Mouse (Mus musculus) heart, postnatal 0 days (tissue): ENCODE measurements at regions not wholly inside any gene's neighbourhood (a gene's known extent, or its start where the extent isn't known, plus 50 kb on each side); places are given as distances from the start of the nearest gene placed in this dataset.

Experiments
- ATAC-seq: fragments of 200-750 bp; cut with Nextera tagmentation; 2 replicates; pipeline ENCODE4 v1.8.0; 2017; ENCODE audit warnings: low read depth, moderate number of reproducible peaks, moderate library complexity; ENCODE audit not compliant: insufficient read depth
- DNase-seq: peaks from one replicate; pipeline ENCODE4 v3.0.0-alpha.2; 2016; ENCODE audit warnings: low spot score
- H3K27ac ChIP-seq: fragments of 300-500 bp; sonication (generic); 2 replicates; pipeline ENCODE4 v1.5.1; 2014; ENCODE audit warnings: low read depth, mild to moderate bottlenecking
- H3K27me3 ChIP-seq: fragments of 300-500 bp; sonication (generic); 2 replicates; pipeline ENCODE4 v1.6.1; 2014; ENCODE audit warnings: low read length, mixed read lengths; ENCODE audit not compliant: control insufficient read depth, insufficient read depth
- H3K36me3 ChIP-seq: fragments of 300-500 bp; sonication (generic); replicated peaks from 2 replicates; pipeline ENCODE4 v1.6.1; 2014; ENCODE audit warnings: low read length, mixed read lengths; ENCODE audit not compliant: control insufficient read depth, insufficient read depth
- H3K4me1 ChIP-seq: fragments of 300-500 bp; sonication (generic); 2 replicates; pipeline ENCODE4 v1.6.1; 2014; ENCODE audit warnings: antibody characterized with exemption; ENCODE audit not compliant: control insufficient read depth, insufficient read depth
- H3K4me2 ChIP-seq: fragments of 300-500 bp; sonication (generic); 2 replicates; pipeline ENCODE4 v1.6.1; 2014; ENCODE audit warnings: low read depth, mild to moderate bottlenecking, low read length, moderate library complexity
- H3K4me3 ChIP-seq: fragments of 300-500 bp; sonication (generic); 2 replicates; pipeline ENCODE4 v1.5.1; 2014; ENCODE audit warnings: low read depth, low read length
- H3K9ac ChIP-seq: fragments of 300-500 bp; sonication (generic); replicated peaks from 2 replicates; pipeline ENCODE4 v1.6.1; 2014; ENCODE audit warnings: low read depth, low read length, mixed read lengths
- H3K9me3 ChIP-seq: fragments of 300-500 bp; sonication (generic); replicated peaks from 2 replicates; pipeline ENCODE4 v1.6.1; 2016; ENCODE audit warnings: low read length; ENCODE audit not compliant: control insufficient read depth
- CTCF ChIP-seq: IDR thresholded peaks from 2 replicates; pipeline ENCODE4 v1.5.1; 2016; ENCODE audit warnings: antibody characterized with exemption, control low read depth, low read depth
- EP300 ChIP-seq: IDR thresholded peaks from 2 replicates; pipeline ENCODE4 v1.6.1; 2016; ENCODE audit warnings: antibody characterized with exemption, low read depth
- WGBS: fragments of 180-500 bp; shearing (Covaris S2); extraction: QIAGEN DNeasy Blood & Tissue Kit; methylation state at CpG from one replicate; pipeline ENCODE4 v1.1.7; 2014; 5-methylcytosine and 5-hydroxymethylcytosine counted together

DNA sequence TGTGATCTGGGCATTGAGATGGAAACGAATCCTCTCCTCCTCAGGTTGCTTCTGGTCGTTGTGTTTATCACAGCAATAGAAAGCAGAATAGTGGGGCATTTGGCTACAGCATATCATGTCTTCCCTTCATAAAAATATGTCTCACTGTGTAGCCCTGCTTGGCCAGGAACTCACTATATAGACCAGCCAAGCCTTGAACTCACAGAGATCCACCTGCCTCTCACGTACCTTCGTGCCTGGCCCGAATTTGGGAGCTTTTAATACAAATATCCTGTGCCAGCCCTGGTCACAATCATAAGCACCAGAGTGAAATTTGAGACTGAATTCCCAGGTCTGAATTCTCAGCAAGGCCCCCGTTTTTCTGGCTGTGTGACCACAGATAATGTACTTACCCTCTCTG lies 87.7 kb upstream of the Pgrmc2 start:
- no peak for DNase-seq
- no peaks in the 10 kb centered on the region for H3K27me3 ChIP-seq

DNA sequence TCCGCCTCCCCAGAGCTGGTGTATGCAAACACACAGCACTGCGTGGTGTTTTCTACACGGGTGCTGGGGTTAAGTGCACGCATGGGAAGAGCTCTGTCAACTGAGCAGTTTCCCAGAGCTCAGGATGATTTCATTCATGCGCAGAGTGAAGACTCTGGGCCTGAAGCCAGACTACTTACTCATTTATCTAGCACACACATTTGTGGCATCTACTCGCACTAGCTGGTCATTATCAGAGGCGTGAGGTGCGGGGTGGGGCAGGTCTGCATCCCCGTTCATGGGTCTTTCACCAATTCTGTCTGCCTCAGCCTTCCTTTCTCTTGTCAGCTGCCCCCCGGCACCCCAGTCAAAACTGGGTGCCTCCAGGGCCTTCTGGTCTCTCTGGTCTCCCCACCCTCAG lies 86.6 kb upstream of the Pgrmc2 start:
- Histone ChIP-seq H3K27me3 (no peaks in the 10 kb centered on the region), H3K27ac (peak overlapping the region; percentile 56), H3K4me2 (no peak overlapping the region), H3K36me3 (no peaks in the 10 kb centered on the region), H3K4me3 (no peak overlapping the region), H3K9me3 (no peaks in the 10 kb centered on the region), H3K9ac (no peak overlapping the region), H3K4me1 (peaks cover 14% of the 10 kb centered on the region)
- ATAC-seq (peak; percentile 50), DNase-seq (peak; percentile 66)
- 27% methylated on average over 10 of the region's 10 CpGs for WGBS
- TF ChIP-seq CTCF: no peak
- TF ChIP-seq EP300: no peak

More for the DNA sequence above, 87.7 kb upstream of the Pgrmc2 start:
- ATAC-seq: no peak
- Histone ChIP-seq H3K36me3 (no peaks in the 10 kb centered on the region), H3K4me3 (no peak overlapping the region), H3K4me1 (peaks cover 14% of the 10 kb centered on the region), H3K27ac (no peak overlapping the region), H3K9ac (no peak overlapping the region), H3K9me3 (no peaks in the 10 kb centered on the region), H3K4me2 (no peak overlapping the region)
- WGBS: 66% methylated on average over 6 of the region's 6 CpGs
- TF ChIP-seq EP300 (no peak), CTCF (no peak)

DNA sequence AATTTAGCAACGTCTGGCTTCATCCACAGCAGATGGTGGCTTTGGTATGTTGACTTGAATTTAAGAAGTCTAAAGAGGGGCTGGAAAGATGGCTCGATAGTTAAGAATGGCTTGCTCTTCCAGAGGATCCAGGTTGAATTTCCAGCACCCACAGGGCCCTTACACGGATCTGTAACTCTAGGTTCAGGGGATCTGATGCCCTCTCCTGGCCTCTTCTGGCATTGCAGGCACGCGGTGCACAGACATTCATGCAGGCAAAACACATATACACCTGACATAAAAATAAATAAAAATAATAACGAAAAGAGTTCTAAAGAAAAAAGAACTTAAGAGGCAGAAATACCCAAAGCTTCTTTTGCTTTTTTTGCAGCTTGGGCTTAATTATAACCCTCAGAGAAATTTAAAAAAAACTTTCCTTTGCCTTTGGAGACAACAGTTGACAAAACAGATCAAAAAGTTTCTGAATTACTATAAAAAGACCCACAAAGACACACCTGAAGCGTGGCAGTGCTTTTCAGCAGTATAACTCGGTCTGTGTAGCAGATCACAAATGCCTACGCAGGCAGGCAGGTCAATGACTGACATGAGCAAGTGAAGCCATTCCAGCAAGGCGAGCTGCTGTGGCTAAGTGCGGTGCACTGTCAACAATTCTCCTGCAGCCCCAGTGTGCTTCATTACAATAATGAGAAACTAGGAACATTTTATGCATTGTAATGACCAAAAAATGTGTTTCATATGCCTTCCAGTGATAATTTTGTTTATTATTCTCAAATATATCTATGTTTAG lies 85.5 kb upstream of the Pgrmc2 start:
- 81% methylated on average over 11 of the region's 11 CpGs for WGBS

DNA sequence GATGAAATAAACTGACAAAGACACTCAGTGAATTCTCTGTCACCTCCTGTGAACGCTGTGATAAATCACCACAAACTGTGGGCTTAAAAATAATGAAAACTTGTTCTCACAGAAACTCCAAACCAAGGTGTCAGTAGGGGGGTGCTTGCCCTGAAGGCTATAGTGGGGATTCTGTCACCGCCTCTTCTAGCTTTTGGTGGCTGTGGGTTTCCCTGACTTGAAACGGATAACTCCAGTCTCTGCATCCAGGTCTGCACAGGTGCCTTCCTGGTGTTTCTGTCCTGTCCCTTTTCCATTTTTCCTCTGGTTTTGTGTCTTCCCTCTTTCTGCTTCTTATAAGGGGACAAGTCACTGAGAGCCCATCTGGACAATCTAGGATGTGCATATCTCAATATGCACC lies 84.6 kb upstream of the Pgrmc2 start:
- TF ChIP-seq CTCF (no peak), EP300 (no peak)
- Histone ChIP-seq H3K4me1 (peaks cover 8% of the 10 kb centered on the region), H3K9me3 (no peaks in the 10 kb centered on the region), H3K27ac (no peak overlapping the region), H3K36me3 (no peaks in the 10 kb centered on the region), H3K4me3 (no peak overlapping the region), H3K9ac (no peak overlapping the region), H3K27me3 (no peaks in the 10 kb centered on the region), H3K4me2 (no peak overlapping the region)
- 89% methylated on average over 3 of the region's 3 CpGs for WGBS
- no peak for ATAC-seq
- DNase-seq: no peak

More for the DNA sequence above, 85.5 kb upstream of the Pgrmc2 start:
- no peak for DNase-seq
- H3K4me1 ChIP-seq: peaks cover 10% of the 10 kb centered on the region
- no peak overlapping the region for H3K4me3 ChIP-seq
- H3K27me3 ChIP-seq: no peaks in the 10 kb centered on the region
- H3K4me2 ChIP-seq: no peak overlapping the region
- no peaks in the 10 kb centered on the region for H3K9me3 ChIP-seq
- no peaks in the 10 kb centered on the region for H3K36me3 ChIP-seq
- no peak overlapping the region for H3K9ac ChIP-seq
- H3K27ac ChIP-seq: no peak overlapping the region
- ATAC-seq: no peak
- peak; percentile 34 for TF ChIP-seq CTCF
- TF ChIP-seq EP300: no peak

DNA sequence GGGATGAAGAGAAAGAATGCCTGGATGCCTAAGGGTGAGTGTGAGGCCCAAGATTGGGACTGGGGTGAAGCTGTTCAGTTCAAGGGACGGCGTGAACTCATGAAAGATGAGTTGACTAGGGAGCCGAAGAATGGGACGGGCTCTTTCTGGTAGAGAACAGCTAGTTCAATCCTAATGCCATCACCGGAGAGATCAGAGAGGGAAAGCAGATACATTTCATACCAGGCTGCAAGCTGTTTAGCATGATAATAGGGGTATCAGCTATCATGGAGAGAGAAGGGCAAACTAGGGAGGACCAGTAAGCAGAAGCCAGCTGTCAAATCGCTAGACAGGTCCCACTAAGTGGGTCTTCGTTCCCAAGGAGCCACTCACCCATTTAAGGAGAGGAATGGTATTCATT lies 81.9 kb upstream of the Pgrmc2 start:
- H3K4me1 ChIP-seq: peaks cover 7% of the 10 kb centered on the region
- TF ChIP-seq EP300 (no peak), CTCF (no peak)
- ATAC-seq (no peak), DNase-seq (no peak)
- no peak overlapping the region for H3K9ac ChIP-seq
- H3K4me2 ChIP-seq: no peak overlapping the region
- H3K4me3 ChIP-seq: no peak overlapping the region
- H3K27me3 ChIP-seq: no peaks in the 10 kb centered on the region
- 86% methylated on average over 7 of the region's 7 CpGs for WGBS
- no peaks in the 10 kb centered on the region for H3K36me3 ChIP-seq
- H3K27ac ChIP-seq: no peak overlapping the region
- no peaks in the 10 kb centered on the region for H3K9me3 ChIP-seq

DNA sequence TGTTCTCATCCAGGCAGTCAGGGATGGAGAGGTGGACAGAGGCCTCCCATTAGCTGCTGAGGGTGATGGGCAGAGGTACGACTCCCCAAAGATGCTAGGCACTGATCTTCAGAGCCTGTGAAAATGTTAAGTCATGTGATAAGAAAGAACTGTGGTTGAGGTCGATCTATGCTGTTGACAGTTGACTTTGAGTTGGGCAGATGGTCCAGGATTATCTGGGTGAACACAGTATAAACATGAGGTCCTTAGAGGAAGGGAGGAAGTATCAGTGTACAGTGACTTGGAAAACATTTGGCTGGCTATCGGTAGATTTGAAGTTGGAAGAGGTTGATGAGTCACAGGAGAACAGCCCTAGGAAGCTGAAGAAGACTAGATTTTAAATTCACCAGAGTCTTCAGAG lies 80.9 kb upstream of the Pgrmc2 start:
- ATAC-seq: no peak
- Histone ChIP-seq H3K36me3 (no peaks in the 10 kb centered on the region), H3K9me3 (no peaks in the 10 kb centered on the region), H3K4me3 (no peak overlapping the region), H3K4me2 (no peak overlapping the region), H3K9ac (no peak overlapping the region), H3K27ac (no peak overlapping the region), H3K27me3 (no peaks in the 10 kb centered on the region), H3K4me1 (0 out of 2 replicates have a peak, but pooled peaks cover 4% of the 10 kb centered on the region)
- DNase-seq: no peak
- 40% methylated on average over 3 of the region's 3 CpGs for WGBS
- TF ChIP-seq EP300 (no peak), CTCF (no peak)
